Mouse (Mus musculus) heart, postnatal 0 days (tissue): ENCODE results near the gene Anapc7.

ENCODE experiments used
- CTCF ChIP-seq: IDR thresholded peaks from 2 replicates; pipeline ENCODE4 v1.5.1; 2016; ENCODE audit warnings: antibody characterized with exemption, control low read depth, low read depth
- EP300 ChIP-seq: IDR thresholded peaks from 2 replicates; pipeline ENCODE4 v1.6.1; 2016; ENCODE audit warnings: antibody characterized with exemption, low read depth

GRCm38 (mm10) chr5:122390006-122390405 lies 31.5 kb upstream of the Anapc7 start:
- TF ChIP-seq CTCF (no peak), EP300 (no peak)
